In the genomic region with DNA sequence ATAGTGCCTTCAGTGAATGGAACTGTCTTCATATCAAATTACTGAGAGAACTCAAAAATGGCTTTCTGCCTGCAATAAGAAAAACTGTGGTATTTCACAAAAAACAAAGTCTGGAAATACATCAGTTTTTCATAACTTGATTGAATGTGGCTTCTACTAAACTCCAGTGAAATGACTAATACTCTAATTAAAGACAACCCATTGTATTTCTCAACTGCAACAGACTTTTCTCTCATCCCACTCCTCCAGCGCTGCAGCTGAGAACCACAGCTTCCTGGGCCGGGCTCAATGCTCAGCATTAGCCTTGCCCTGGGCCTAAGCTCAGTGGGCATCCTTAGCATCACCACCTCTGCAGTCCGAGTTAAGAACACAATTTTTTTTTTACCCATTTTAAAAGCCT, we compare ENCODE assay signal across 30 mouse cellular contexts. TPM values are rescaled to one million over a fixed set of nuclear protein-coding genes. Genes with fewer than 3 reads are reported as not detected.
A peak's percentile ranks its signal among the peaks of the same experiment; 100 is the strongest.
DNase-seq lines count a peak whose midpoint lies in the region; ATAC-seq and TF ChIP-seq lines count a peak whose summit lies in the region.
"Had no signal": no experiment of that assay in that cellular context is flagged by ENCODE, and none has a peak within 500 bp of the region (broad histone marks: within the 10 kb centered on the region; RNA-seq: fewer than 3 reads in every experiment).

No protein-coding gene starts in this region.

- no peak for TF ChIP-seq CTCF in gastrocnemius, adult 2 months (IDR thresholded peaks at IDR 0.05)

- no peak overlapping the region for H3K4me3 ChIP-seq in gastrocnemius, adult 2 months
- H3K4me3 ChIP-seq: embryonic facial prominence, embryonic 10.5 days; embryonic facial prominence, embryonic 13.5 days; erythroblast, embryonic 14.5 days; heart, embryonic 12.5 days; heart, embryonic 15.5 days; hindbrain, embryonic 10.5 days; hindbrain, embryonic 13.5 days; intestine, embryonic 15.5 days had no signal

- 0 out of 2 replicates have a peak, but pooled peaks have one; percentile 25 for ATAC-seq in common myeloid progenitor, adult 5-6 weeks (replicated peaks; ENCODE audit: low read depth, poor library complexity, severe bottlenecking)
- peak; percentile 84 for ATAC-seq in megakaryocyte progenitor cell, adult 5-6 weeks (replicated peaks; ENCODE audit: poor library complexity)
- ATAC-seq: activated CD4-positive, CD25-positive, alpha-beta regulatory T cell, adult 4 months; forebrain, embryonic 14.5 days; hindbrain, embryonic 16.5 days; intestine, embryonic 15.5 days had no signal

- DNase-seq in Muller cell, postnatal 12 days (ENCODE audit: inconsistent ontology term) = peak; percentile 91
- DNase-seq in kidney, adult 11 months = no peak
- DNase-seq in gastrocnemius, adult 2 months = no peak
- DNase-seq in right cerebral cortex, postnatal 4 days = no peak
- DNase-seq: adrenal gland, postnatal 10 days; adrenal gland, postnatal 36 days; B cell, adult 2 months; cerebellum, adult 18-20 months; cerebellum, adult 9-10 months; cerebellum, postnatal 14 days; embryo, embryonic 11 days; gastrocnemius, postnatal 10 days; gastrocnemius, postnatal 36 days; heart, adult 18-20 months; heart, postnatal 10 days; heart, postnatal 36 days; kidney, adult 18-20 months had no signal

- intact Hi-C loops in gastrocnemius, adult 2 months (cut with DNase I) = no loop called here

- no peak overlapping the region for H3K27ac ChIP-seq in gastrocnemius, adult 2 months
- H3K27ac ChIP-seq: embryonic facial prominence, embryonic 10.5 days; embryonic facial prominence, embryonic 13.5 days; heart, embryonic 15.5 days; hindbrain, embryonic 10.5 days; hindbrain, embryonic 13.5 days; intestine, embryonic 15.5 days had no signal

RNA-seq across cellular contexts. Expression of a gene that starts 20.9 kb away (rescaled TPM):
- 116 and 126 TPM in 2 replicates for total RNA-seq in common myeloid progenitor, adult 5-6 weeks (2017)
- 79.1 and 80.9 TPM in 2 replicates for total RNA-seq in megakaryocyte progenitor cell, adult 5-6 weeks (2015)
- total RNA-seq in megakaryocyte progenitor cell, adult 5-6 weeks (2017) = 108 and 119 TPM in 2 replicates
- 1 to 10 TPM; 5.1 to 8.2 TPM for total RNA-seq in gastrocnemius, adult 2 months (2021)

Comparison
In these comparisons a context has a peak if more than half of its experiments do, and no peak if none do; other contexts are left out.
1. RNA of a gene that starts 20.9 kb away (total RNA-seq): 116 to 126 TPM in common myeloid progenitor, adult 5-6 weeks and 79.1 to 119 TPM in megakaryocyte progenitor cell, adult 5-6 weeks; 5.1 to 8.2 TPM in gastrocnemius, adult 2 months; every median in the first group is over 4 times any median in the second.